Mouse (Mus musculus): ENCODE measurements around the gene Ctnnal1. TPM values are rescaled to one million over a fixed set of nuclear protein-coding genes. Genes with fewer than 3 reads are reported as not detected.
"Not testable (repeated sequence)": the region's sequence is repeated elsewhere in the genome, so short reads cannot be mapped to it uniquely, and the experiment has no call there.

The Ctnnal1 gene
- total and polyA plus RNA-seq, 3 experiments: 6.5 to 31.9 (median 30.8) TPM

GRCm38 (mm10) chr4:56892501-56893115, 27.6 kb upstream of the Ctnnal1 start:
- no peak for TF ChIP-seq POLR2A (IDR thresholded peaks at IDR 0.05; ENCODE audit: insufficient read depth, low read depth, low read length)
- no peak for TF ChIP-seq CTCF (IDR thresholded peaks at IDR 0.05)
- no peak for TF ChIP-seq EP300 (IDR thresholded peaks at IDR 0.05; ENCODE audit: insufficient read depth, low read depth, low read length)
- H3K4me3 ChIP-seq: no peak overlapping the region
- intact Hi-C loops (cut with DNase I): no loop called here

GRCm38 (mm10) chr4:56888483-56888882, 23.5 kb upstream of the Ctnnal1 start:
- Histone ChIP-seq H3K27ac (no peak overlapping the region), H3K9ac (ENCODE audit: low read depth, low read length) (no peak overlapping the region), H3K79me2 (replicated peaks; ENCODE audit: control insufficient read depth, insufficient read depth, low read length) (no peaks in the 10 kb centered on the region), H3K4me1 (ENCODE audit: control insufficient read depth, insufficient read depth, low read length) (no peaks in the 10 kb centered on the region; the same call in 1 of the 2 replicates), H3K27me3 (ENCODE audit: control insufficient read depth, insufficient read depth, low read length) (no peaks in the 10 kb centered on the region), H3K4me3 (no peak overlapping the region), H3K36me3 (ENCODE audit: control insufficient read depth, insufficient read depth, low read length) (peaks cover 2% of the 10 kb centered on the region)
- peak in 1 of 2 experiments; percentile 19 for DNase-seq
- intact Hi-C loops (cut with DNase I): no loop called here
- 43% methylated on average over 5 of the region's 5 CpGs for WGBS
- TF ChIP-seq POLR2A (IDR thresholded peaks at IDR 0.05; ENCODE audit: insufficient read depth, low read depth, low read length) (no peak), CTCF (IDR thresholded peaks at IDR 0.05) (no peak), EP300 (IDR thresholded peaks at IDR 0.05; ENCODE audit: insufficient read depth, low read depth, low read length) (no peak)

More at GRCm38 (mm10) chr4:56892501-56893115, 27.6 kb upstream of the Ctnnal1 start:
- Histone ChIP-seq H3K27me3 (ENCODE audit: control insufficient read depth, insufficient read depth, low read length) (no peaks in the 10 kb centered on the region), H3K79me2 (replicated peaks; ENCODE audit: control insufficient read depth, insufficient read depth, low read length) (no peaks in the 10 kb centered on the region), H3K4me1 (ENCODE audit: control insufficient read depth, insufficient read depth, low read length) (no peaks in the 10 kb centered on the region; the same call in none of the 2 replicates), H3K9ac (ENCODE audit: low read depth, low read length) (no peak overlapping the region), H3K36me3 (ENCODE audit: control insufficient read depth, insufficient read depth, low read length) (peaks cover 2% of the 10 kb centered on the region), H3K27ac (no peak overlapping the region)
- DNase-seq: no peak
- 57% methylated on average over 6 of the region's 6 CpGs for WGBS

GRCm38 (mm10) chr4:56886286-56886979, 21.4 kb upstream of the Ctnnal1 start:
- no peak for DNase-seq
- intact Hi-C loops (cut with DNase I): no loop called here
- no peak overlapping the region for H3K9ac ChIP-seq (ENCODE audit: low read depth, low read length)
- TF ChIP-seq CTCF (IDR thresholded peaks at IDR 0.05): no peak
- TF ChIP-seq EP300 (IDR thresholded peaks at IDR 0.05; ENCODE audit: insufficient read depth, low read depth, low read length): 0 out of 2 replicates have a peak, but pooled peaks have one; percentile 10
- no peak overlapping the region for H3K27ac ChIP-seq
- peaks cover 5% of the 10 kb centered on the region for H3K36me3 ChIP-seq (ENCODE audit: control insufficient read depth, insufficient read depth, low read length)
- H3K79me2 ChIP-seq (replicated peaks; ENCODE audit: control insufficient read depth, insufficient read depth, low read length): no peaks in the 10 kb centered on the region
- no peak overlapping the region for H3K4me3 ChIP-seq
- peaks cover 3% of the 10 kb centered on the region; the same call in 1 of the 2 replicates for H3K4me1 ChIP-seq (ENCODE audit: control insufficient read depth, insufficient read depth, low read length)
- WGBS: 60% methylated on average over 6 of the region's 6 CpGs
- H3K27me3 ChIP-seq (ENCODE audit: control insufficient read depth, insufficient read depth, low read length): no peaks in the 10 kb centered on the region

GRCm38 (mm10) chr4:56880036-56880703, 15.2 kb upstream of the Ctnnal1 start:
- intact Hi-C loops (cut with DNase I): no loop called here

GRCm38 (mm10) chr4:56878971-56879370, 14.0 kb upstream of the Ctnnal1 start:
- H3K36me3 ChIP-seq (ENCODE audit: control insufficient read depth, insufficient read depth, low read length): peaks cover 9% of the 10 kb centered on the region

More at GRCm38 (mm10) chr4:56880036-56880703, 15.2 kb upstream of the Ctnnal1 start:
- DNase-seq: peak in 1 of 2 experiments; percentile 45
- Histone ChIP-seq H3K79me2 (replicated peaks; ENCODE audit: control insufficient read depth, insufficient read depth, low read length) (no peaks in the 10 kb centered on the region), H3K4me3 (no peak overlapping the region), H3K9ac (ENCODE audit: low read depth, low read length) (no peak overlapping the region), H3K27ac (peak overlapping the region; percentile 74), H3K4me1 (ENCODE audit: control insufficient read depth, insufficient read depth, low read length) (peaks cover 5% of the 10 kb centered on the region), H3K27me3 (ENCODE audit: control insufficient read depth, insufficient read depth, low read length) (no peaks in the 10 kb centered on the region), H3K36me3 (ENCODE audit: control insufficient read depth, insufficient read depth, low read length) (peaks cover 9% of the 10 kb centered on the region)
- WGBS: 47% methylated on average over 11 of the region's 11 CpGs
- TF ChIP-seq CTCF (IDR thresholded peaks at IDR 0.05): no peak
- TF ChIP-seq EP300 (IDR thresholded peaks at IDR 0.05; ENCODE audit: insufficient read depth, low read depth, low read length): 0 out of 2 replicates have a peak, but pooled peaks have one; percentile 10
- no peak for TF ChIP-seq POLR2A (IDR thresholded peaks at IDR 0.05; ENCODE audit: insufficient read depth, low read depth, low read length)

GRCm38 (mm10) chr4:56870541-56870940, 5.6 kb upstream of the Ctnnal1 start:
- H3K36me3 ChIP-seq (ENCODE audit: control insufficient read depth, insufficient read depth, low read length); H3K27ac ChIP-seq; H3K79me2 ChIP-seq (replicated peaks; ENCODE audit: control insufficient read depth, insufficient read depth, low read length); H3K9ac ChIP-seq (ENCODE audit: low read depth, low read length); H3K4me1 ChIP-seq (ENCODE audit: control insufficient read depth, insufficient read depth, low read length); DNase-seq; intact Hi-C loops (cut with DNase I); H3K4me3 ChIP-seq; H3K27me3 ChIP-seq (ENCODE audit: control insufficient read depth, insufficient read depth, low read length): not testable (repeated sequence)
- WGBS: 98% methylated on average over 11 of the region's 11 CpGs

More at GRCm38 (mm10) chr4:56878971-56879370, 14.0 kb upstream of the Ctnnal1 start:
- no peaks in the 10 kb centered on the region for H3K27me3 ChIP-seq (ENCODE audit: control insufficient read depth, insufficient read depth, low read length)
- intact Hi-C loops (cut with DNase I): no loop called here
- H3K9ac ChIP-seq (ENCODE audit: low read depth, low read length): no peak overlapping the region
- TF ChIP-seq POLR2A (IDR thresholded peaks at IDR 0.05; ENCODE audit: insufficient read depth, low read depth, low read length) (no peak), CTCF (IDR thresholded peaks at IDR 0.05) (no peak), EP300 (IDR thresholded peaks at IDR 0.05; ENCODE audit: insufficient read depth, low read depth, low read length) (no peak)
- H3K4me3 ChIP-seq: no peak overlapping the region
- H3K4me1 ChIP-seq (ENCODE audit: control insufficient read depth, insufficient read depth, low read length): peaks cover 5% of the 10 kb centered on the region
- H3K27ac ChIP-seq: peak overlapping the region; percentile 74; the same call in 1 of the 2 replicates
- DNase-seq: no peak
- 83% methylated on average over 7 of the region's 7 CpGs for WGBS
- no peaks in the 10 kb centered on the region for H3K79me2 ChIP-seq (replicated peaks; ENCODE audit: control insufficient read depth, insufficient read depth, low read length)
